Comparison of ENCODE assay signal across 10 mouse cellular contexts in the genomic region with DNA sequence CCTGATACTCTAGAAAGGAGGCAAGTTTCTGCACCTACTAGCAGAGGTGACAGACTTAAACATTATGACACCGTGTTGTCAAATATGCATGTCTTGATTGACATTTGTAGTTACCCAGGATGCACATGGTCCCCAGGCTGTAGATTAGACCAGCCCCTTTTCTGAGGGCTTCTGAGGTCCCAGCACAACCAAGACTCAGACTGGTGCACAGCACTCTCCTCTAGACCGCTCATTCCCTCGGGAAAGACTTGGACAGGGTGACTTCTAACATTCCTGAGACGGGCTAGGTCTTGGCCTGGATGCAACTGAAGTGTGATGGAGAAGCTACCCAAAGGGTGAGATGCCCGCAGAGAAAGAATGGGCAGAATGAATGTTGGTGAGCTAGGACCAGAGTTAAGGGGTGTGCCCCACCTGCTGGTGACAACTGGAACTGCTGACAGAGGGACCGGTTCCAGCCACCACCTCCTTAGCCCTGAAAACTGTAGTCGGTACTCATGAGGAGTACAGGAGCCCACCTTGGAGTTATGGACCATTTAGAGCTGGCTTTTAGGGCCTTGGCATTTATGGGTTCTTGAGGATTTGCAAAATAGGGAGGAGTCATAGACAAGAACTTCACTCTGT. TPM values are rescaled to one million over a fixed set of nuclear protein-coding genes. Genes with fewer than 3 reads are reported as not detected.
DNase-seq lines count a peak whose midpoint lies in the region; ATAC-seq and TF ChIP-seq lines count a peak whose summit lies in the region.
"Had no signal": no experiment of that assay in that cellular context is flagged by ENCODE, and none has a peak within 500 bp of the region (broad histone marks: within the 10 kb centered on the region; RNA-seq: fewer than 3 reads in every experiment).

No protein-coding gene starts in this region.

- H3K27ac ChIP-seq in heart, adult 2 months: no peak overlapping the region
- no peak overlapping the region for H3K27ac ChIP-seq in heart, embryonic 12.5 days (ENCODE audit: poor library complexity, severe bottlenecking)
- H3K27ac ChIP-seq in gastrocnemius, adult 2 months: no peak overlapping the region
- H3K27ac ChIP-seq in kidney, adult 2 months (ENCODE audit: insufficient read depth, low read depth, low read length): no peak overlapping the region
- H3K27ac ChIP-seq in midbrain, embryonic 16.5 days (ENCODE audit: low read length): no peak overlapping the region

- no peaks in the 10 kb centered on the region for H3K9me3 ChIP-seq in heart, embryonic 12.5 days (replicated peaks)
- no peaks in the 10 kb centered on the region for H3K9me3 ChIP-seq in midbrain, embryonic 16.5 days (replicated peaks; ENCODE audit: control insufficient read depth, low read length, poor library complexity, severe bottlenecking)

- ATAC-seq in heart, embryonic 12.5 days (ENCODE audit: insufficient number of reproducible peaks, low FRiP score): no peak
- ATAC-seq in midbrain, embryonic 16.5 days: peak; percentile 71
- ATAC-seq: Patski had no signal

- no peak overlapping the region for H3K4me2 ChIP-seq in heart, embryonic 12.5 days
- no peak overlapping the region for H3K4me2 ChIP-seq in midbrain, embryonic 16.5 days (ENCODE audit: low read length)

- no peaks in the 10 kb centered on the region for H3K27me3 ChIP-seq in heart, adult 2 months (ENCODE audit: control insufficient read depth, insufficient read depth, low read length)
- H3K27me3 ChIP-seq in heart, embryonic 12.5 days (replicated peaks): no peaks in the 10 kb centered on the region
- no peaks in the 10 kb centered on the region for H3K27me3 ChIP-seq in kidney, adult 2 months (replicated peaks; ENCODE audit: control insufficient read depth, insufficient read depth, low read length)
- H3K27me3 ChIP-seq in midbrain, embryonic 16.5 days (ENCODE audit: control insufficient read depth, insufficient read depth, low read depth, low read length): no peaks in the 10 kb centered on the region
- H3K27me3 ChIP-seq: Patski had no signal

- intact Hi-C loops in heart, adult 2 months (cut with DNase I): loop anchor here (1.0 kb wide), 1 partner anchor 171 kb away; no protein-coding TSS in a partner anchor
- intact Hi-C loops in gastrocnemius, adult 2 months (cut with DNase I): loop anchor here (5.0 kb wide), 1 partner anchor 173 kb away; no protein-coding TSS in a partner anchor
- intact Hi-C loops in left cerebral cortex, postnatal 4 days (cut with DNase I): no loop called here

- H3K4me3 ChIP-seq in heart, adult 2 months: no peak overlapping the region
- H3K4me3 ChIP-seq in heart, embryonic 12.5 days: no peak overlapping the region
- H3K4me3 ChIP-seq in gastrocnemius, adult 2 months: no peak overlapping the region
- H3K4me3 ChIP-seq in kidney, adult 2 months (ENCODE audit: insufficient read depth, low read depth, low read length): no peak overlapping the region
- no peak overlapping the region for H3K4me3 ChIP-seq in midbrain, embryonic 16.5 days (ENCODE audit: low read depth, low read length)
- H3K4me3 ChIP-seq: myocyte had no signal

- H3K79me2 ChIP-seq in heart, adult 2 months (replicated peaks; ENCODE audit: control insufficient read depth, insufficient read depth, low read length): no peaks in the 10 kb centered on the region

- H3K4me1 ChIP-seq in heart, adult 2 months (ENCODE audit: control insufficient read depth, insufficient read depth, low read length): no peaks in the 10 kb centered on the region
- peaks cover 7% of the 10 kb centered on the region for H3K4me1 ChIP-seq in heart, embryonic 12.5 days (replicated peaks)
- H3K4me1 ChIP-seq in kidney, adult 2 months (ENCODE audit: control insufficient read depth, insufficient read depth, low read length): no peaks in the 10 kb centered on the region; the same call in 1 of the 2 replicates
- H3K4me1 ChIP-seq in midbrain, embryonic 16.5 days (ENCODE audit: control insufficient read depth, insufficient read depth, low read length): no peaks in the 10 kb centered on the region

- peak; percentile 65 to 85 for DNase-seq in heart, adult 2 months
- DNase-seq in cerebellum, postnatal 4 days (ENCODE audit: low spot score in 2 of 2): peak; percentile 84 to 90
- DNase-seq in gastrocnemius, adult 2 months: peak; percentile 78
- peak; percentile 75 for DNase-seq in kidney, adult 2 months
- DNase-seq in left cerebral cortex, postnatal 4 days: peak; percentile 83
- DNase-seq in spleen, postnatal 10 days (ENCODE audit: low spot score in 2 of 2): peak; percentile 71 to 84

- H3K36me3 ChIP-seq in heart, adult 2 months (ENCODE audit: control insufficient read depth, insufficient read depth, low read length): no peaks in the 10 kb centered on the region
- peaks cover 5% of the 10 kb centered on the region for H3K36me3 ChIP-seq in heart, embryonic 12.5 days
- H3K36me3 ChIP-seq in kidney, adult 2 months (ENCODE audit: control insufficient read depth, insufficient read depth, low read length): no peaks in the 10 kb centered on the region; the same call in 1 of the 2 replicates
- H3K36me3 ChIP-seq in midbrain, embryonic 16.5 days (ENCODE audit: control insufficient read depth, insufficient read depth, low read length): peaks cover 21% of the 10 kb centered on the region

- no peak for TF ChIP-seq POLR2A in heart, adult 2 months (IDR thresholded peaks at IDR 0.05; ENCODE audit: insufficient read depth, low read depth, low read length)
- TF ChIP-seq POLR2A in kidney, adult 2 months (IDR thresholded peaks at IDR 0.05; ENCODE audit: low read depth, low read length): no peak

- H3K9ac ChIP-seq in heart, adult 2 months (ENCODE audit: low read depth, low read length): no peak overlapping the region
- H3K9ac ChIP-seq in heart, embryonic 12.5 days: no peak overlapping the region
- no peak overlapping the region for H3K9ac ChIP-seq in midbrain, embryonic 16.5 days (ENCODE audit: low read depth, low read length)

- TF ChIP-seq CTCF in heart, adult 2 months (IDR thresholded peaks at IDR 0.05): peak; percentile 98
- TF ChIP-seq CTCF in gastrocnemius, adult 2 months (IDR thresholded peaks at IDR 0.05): no peak; the same call in 1 of the 2 replicates
- peak; percentile 89 for TF ChIP-seq CTCF in kidney, adult 2 months (conservative IDR thresholded peaks at IDR 0.05; ENCODE audit: insufficient read depth, insufficient read length, low read depth, low read length)

- WGBS in heart, adult 2 months: 16% methylated on average over 7 of the region's 7 CpGs
- 23% methylated on average over 7 of the region's 7 CpGs for WGBS in heart, embryonic 12.5 days
- WGBS in kidney, adult 2 months: 21% methylated on average over 7 of the region's 7 CpGs
- WGBS in midbrain, embryonic 16.5 days: 21% methylated on average over 7 of the region's 7 CpGs

- no peak for TF ChIP-seq EP300 in heart, adult 2 months (IDR thresholded peaks at IDR 0.05; ENCODE audit: insufficient read depth, low read depth, low read length)

RNA-seq across cellular contexts. Expression of a gene that starts 31.7 kb away (rescaled TPM):
- 10 to 100 TPM; 21.0 to 22.7 TPM for total RNA-seq in heart, adult 2 months (2021)
- 19.4 and 26.0 TPM in 2 replicates for polyA plus RNA-seq in heart, adult 2 months (2012; rRNA removed)
- 22.8 and 25.2 TPM in 2 replicates for polyA plus RNA-seq in heart, embryonic 12.5 days (2016; fragmentation: Nextera tagmentation; extraction: Ambion mirVana)
- 10 to 100 TPM; 22.0 to 22.4 TPM for total RNA-seq in gastrocnemius, adult 2 months (2021)
- 25.7 and 29.3 TPM in 2 replicates for polyA plus RNA-seq in kidney, adult 2 months (2012; rRNA removed)
- 10 to 100 TPM; 28.6 to 33.2 TPM for total RNA-seq in left cerebral cortex, postnatal 4 days (2021)
- 46.7 and 48.2 TPM in 2 replicates for polyA plus RNA-seq in midbrain, embryonic 16.5 days (2015; fragmentation: Nextera tagmentation; extraction: Ambion mirVana)
